1 mouse cellular context compared by ENCODE assay signal in the genomic region with DNA sequence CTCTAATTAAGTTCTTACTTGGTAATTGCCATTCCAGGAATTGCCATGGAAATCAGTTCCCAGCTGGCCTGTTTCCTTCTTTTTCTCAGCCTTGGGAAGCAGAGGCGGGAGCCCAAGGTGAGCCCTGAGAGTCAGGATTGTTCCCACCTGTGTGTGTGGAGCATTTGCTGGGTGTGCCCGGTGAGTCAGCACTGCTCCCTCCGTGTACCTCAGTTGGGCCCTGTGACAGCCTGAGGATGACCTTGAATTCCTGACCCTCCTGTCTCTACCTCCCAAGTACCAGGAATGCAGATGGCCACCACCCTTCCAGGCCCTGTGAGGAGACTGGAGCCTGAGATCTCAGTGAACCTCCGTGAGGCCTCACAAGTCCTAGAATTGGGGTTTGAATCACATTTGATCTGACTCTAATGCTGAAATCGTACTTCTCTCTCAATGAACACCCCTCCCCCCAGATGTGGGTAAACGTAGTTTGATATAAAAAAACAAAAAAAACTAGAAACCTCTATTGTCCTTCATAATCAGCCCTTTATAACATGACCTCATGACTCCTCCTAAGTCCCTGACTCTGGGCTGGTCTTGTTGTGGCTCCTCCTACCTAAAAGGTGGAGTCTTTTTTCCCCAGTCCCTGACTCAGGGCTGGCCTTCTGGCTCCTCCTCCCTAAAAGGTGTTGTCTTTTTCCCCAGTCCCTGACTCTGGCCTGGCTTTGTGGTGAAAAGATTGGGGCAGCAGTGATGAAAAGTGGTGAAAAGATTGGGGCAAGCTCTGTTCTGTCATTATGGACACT.
TF ChIP-seq lines count a peak whose summit lies in the region.

No protein-coding gene starts in this region.

TF ChIP-seq in CH12.LX, 34 proteins besides CTCF, POLR2A, EP300 and RAD21:
- TF ChIP-seq JUND (conservative IDR thresholded peaks at IDR 0.05; ENCODE audit: low read depth, low read length): no peak
- TF ChIP-seq POLR2AphosphoS2 (IDR thresholded peaks at IDR 0.05; ENCODE audit: low read depth, low read length): no peak
- no peak for TF ChIP-seq CHD2 (IDR thresholded peaks at IDR 0.05; ENCODE audit: low read length)
- TF ChIP-seq ZMIZ1 (IDR thresholded peaks at IDR 0.05; ENCODE audit: low read depth, low read length): no peak
- no peak for TF ChIP-seq JUN (IDR thresholded peaks at IDR 0.05; ENCODE audit: insufficient read depth, low read depth, low read length)
- no peak for TF ChIP-seq USF1 (IDR thresholded peaks at IDR 0.05; ENCODE audit: low read depth, low read length)
- TF ChIP-seq MEF2A (IDR thresholded peaks at IDR 0.05; ENCODE audit: borderline replicate concordance, low read depth, low read length): no peak
- no peak for TF ChIP-seq USF2 (conservative IDR thresholded peaks at IDR 0.05; ENCODE audit: low read depth, low read length)
- TF ChIP-seq NELFE (IDR thresholded peaks at IDR 0.05; ENCODE audit: low read depth, low read length): no peak
- no peak for TF ChIP-seq HCFC1 (IDR thresholded peaks at IDR 0.05; ENCODE audit: low read depth, low read length)
- TF ChIP-seq GABPA (IDR thresholded peaks at IDR 0.05; ENCODE audit: insufficient replicate concordance, low read depth, low read length): no peak
- no peak for TF ChIP-seq PAX5 (IDR thresholded peaks at IDR 0.05; ENCODE audit: low read length)
- no peak for TF ChIP-seq UBTF (IDR thresholded peaks at IDR 0.05; ENCODE audit: low read depth, low read length)
- TF ChIP-seq SIN3A (IDR thresholded peaks at IDR 0.05; ENCODE audit: low read length): no peak
- no peak for TF ChIP-seq CHD1 (IDR thresholded peaks at IDR 0.05; ENCODE audit: low read depth, low read length)
